Mouse (Mus musculus): ENCODE results near the gene Qars.
A peak's percentile ranks its signal among the peaks of the same experiment; 100 is the strongest.

- TF ChIP-seq CTCF (IDR thresholded peaks at IDR 0.05; ENCODE audit: low read depth, low read length): no peak
- TF ChIP-seq GATA1 (IDR thresholded peaks at IDR 0.05; ENCODE audit: borderline replicate concordance, low read length): no peak
- no peak for TF ChIP-seq TAL1 (conservative IDR thresholded peaks at IDR 0.05; ENCODE audit: low read depth, low read length)
- no peak for TF ChIP-seq GATA2 (IDR thresholded peaks at IDR 0.05; ENCODE audit: borderline replicate concordance, low read depth, low read length)
- TF ChIP-seq POLR2AphosphoS5 (IDR thresholded peaks at IDR 0.05; ENCODE audit: insufficient replicate concordance, low read depth, low read length): 0 out of 2 replicates have a peak, but pooled peaks have one; percentile 32
Measured at GRCm38 (mm10) chr9:108507619-108508434, at the start of gene Qars.

Data from G1E (cell line).